Mouse (Mus musculus) mouse trophoblast stem cell (cell line): ENCODE measurements around the gene Arl5c.

ENCODE experiments used
- in situ Hi-C, 2 experiments: fragments of 300-500 bp; cut with MseI, MboI; formaldehyde crosslinking; loops; 2 replicates in 1 of 2; 3 replicates in 1 of 2; pipeline ENCODE4 v1.15.1; 2025

Gene Arl5c

DNA sequence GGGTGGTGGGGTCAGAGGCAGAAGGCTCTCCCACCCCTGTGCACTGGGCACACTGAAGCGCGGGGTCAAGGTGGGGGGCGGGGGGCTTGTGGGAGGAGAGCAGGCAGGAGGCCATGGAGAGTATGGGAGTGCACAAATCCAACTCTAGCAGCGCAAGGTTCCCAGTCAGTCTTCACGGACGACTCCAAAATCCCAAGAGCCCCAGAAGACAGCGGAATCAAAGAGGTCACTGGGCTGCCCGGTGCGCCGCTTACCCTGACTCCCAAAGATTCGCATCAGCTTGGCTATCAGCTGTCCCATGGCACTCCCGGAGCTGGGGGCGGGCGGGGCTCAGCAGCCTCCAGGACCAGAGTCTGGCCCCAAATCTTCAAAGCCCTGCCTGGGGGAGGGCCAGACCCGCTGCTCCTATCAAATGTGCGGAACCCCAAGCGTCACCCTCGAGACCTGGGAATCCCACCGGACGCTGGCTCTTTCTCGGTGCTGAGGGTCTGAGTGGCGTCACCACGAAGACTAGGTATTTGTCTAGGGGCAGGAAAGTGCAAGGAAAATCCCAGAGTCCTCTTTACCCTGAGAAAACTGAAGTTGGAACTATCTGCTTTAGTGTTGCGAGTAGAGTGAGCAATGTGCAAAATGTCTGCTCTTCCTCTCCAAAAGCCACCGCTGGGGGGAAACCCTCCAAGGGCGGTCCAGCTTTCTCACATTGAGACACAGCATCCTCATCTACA, at the start of gene Arl5c:
TSS of gene Arl5c (minus strand) at position 618 of the 725 bp plus-strand sequence.
- in situ Hi-C loops, result no loop called here

DNA sequence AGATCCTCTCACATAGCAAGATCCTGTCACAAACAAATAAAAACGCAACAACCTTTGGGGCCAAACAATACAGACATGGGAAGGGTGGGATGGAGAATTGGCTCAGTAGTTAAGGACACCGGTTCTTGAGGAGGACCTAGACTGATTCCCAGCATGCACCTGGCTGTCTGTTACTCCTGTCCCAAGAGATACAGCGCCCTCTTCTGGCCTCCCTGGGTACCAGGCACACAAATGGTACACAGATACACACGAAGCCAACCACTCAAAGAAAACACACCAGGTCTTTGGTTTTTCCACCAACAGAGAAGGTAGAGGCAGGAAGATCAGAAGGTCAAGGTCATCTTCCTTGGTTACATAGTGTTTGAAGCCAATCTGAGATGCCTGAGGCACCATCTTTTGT, 49.6 kb upstream of the Arl5c start:
- in situ Hi-C loops, result no loop called here

DNA sequence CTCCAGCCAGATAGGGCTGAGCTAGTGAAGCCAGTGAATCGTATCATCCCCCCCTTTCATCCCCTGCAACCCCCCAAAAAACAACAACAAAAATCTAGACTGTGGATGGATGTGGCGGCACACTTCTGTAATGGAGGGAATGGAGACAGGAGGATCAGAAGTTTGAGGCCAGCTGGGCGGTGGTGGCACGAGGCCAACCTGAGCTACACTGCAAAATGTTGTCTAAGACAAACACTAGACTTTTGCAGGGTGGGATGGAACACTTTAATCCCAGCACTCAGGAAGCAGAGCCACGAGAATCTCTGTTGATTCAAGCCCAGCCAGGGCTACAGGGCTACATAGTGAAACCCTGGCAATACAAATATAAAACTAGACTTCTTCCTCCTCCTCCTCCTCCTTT, 48.1 kb upstream of the Arl5c start:
- in situ Hi-C loops, result no loop called here

DNA sequence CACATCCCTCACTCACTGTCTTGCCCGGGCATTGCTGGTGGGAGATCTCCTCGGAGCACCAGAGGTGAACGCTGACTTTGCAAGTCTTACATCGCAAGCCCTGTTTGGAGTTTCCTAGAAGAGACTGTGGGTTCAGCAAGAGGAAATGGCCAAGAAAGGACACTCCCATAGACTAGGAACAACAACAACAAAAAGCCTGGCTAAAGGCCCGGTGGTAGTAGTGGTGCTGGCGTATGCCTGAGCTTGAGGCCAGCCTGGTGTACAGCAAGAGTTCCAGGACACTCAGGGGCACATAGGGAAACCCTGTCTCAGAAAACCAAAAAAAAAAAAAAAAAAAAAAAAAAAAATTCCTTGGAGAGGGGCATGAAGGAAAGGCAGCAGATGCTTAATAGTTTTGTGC, 46.8 kb upstream of the Arl5c start:
- in situ Hi-C loops, result no loop called here

DNA sequence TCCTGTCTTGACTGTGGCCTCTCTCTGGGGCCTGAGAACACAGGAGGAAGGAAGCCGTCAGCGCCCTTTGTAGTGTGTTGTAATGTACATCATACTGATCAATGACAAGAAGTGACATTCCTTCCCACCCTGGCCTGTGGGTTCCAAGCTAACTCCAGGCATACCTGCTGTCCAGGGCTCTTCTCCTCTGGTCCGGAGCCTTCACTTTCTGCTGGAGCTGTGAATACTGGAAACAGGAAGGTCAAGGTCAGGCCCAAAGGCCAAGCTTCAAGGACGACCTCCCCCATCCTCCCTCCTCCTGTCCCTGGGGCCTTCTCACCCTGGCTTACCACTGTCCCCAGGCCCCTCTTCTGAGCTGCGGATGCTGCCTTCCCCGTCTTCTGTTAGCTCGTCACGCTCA, 45.0 kb upstream of the Arl5c start:
- in situ Hi-C loops, result no loop called here

DNA sequence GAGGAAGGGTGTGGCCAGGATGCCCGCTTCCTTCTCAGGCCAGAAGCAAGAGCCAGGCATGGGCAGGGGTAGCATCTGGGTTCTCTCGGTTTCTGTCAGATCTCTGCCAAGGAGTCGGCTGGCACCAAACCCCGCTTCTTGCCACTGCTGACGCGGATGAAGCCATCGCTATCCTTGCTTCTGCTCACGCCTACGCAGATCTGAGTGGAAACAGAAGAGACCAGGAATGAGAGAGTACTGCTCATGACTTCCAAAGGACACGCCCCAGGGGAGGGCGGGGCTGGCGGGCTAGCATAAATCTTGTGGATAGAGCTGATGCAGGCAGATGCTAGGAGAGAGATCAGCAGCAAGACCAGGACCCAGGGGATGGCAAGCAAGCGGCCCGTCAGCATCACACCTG, 41.9 kb upstream of the Arl5c start:
- in situ Hi-C loops, result no loop called here

DNA sequence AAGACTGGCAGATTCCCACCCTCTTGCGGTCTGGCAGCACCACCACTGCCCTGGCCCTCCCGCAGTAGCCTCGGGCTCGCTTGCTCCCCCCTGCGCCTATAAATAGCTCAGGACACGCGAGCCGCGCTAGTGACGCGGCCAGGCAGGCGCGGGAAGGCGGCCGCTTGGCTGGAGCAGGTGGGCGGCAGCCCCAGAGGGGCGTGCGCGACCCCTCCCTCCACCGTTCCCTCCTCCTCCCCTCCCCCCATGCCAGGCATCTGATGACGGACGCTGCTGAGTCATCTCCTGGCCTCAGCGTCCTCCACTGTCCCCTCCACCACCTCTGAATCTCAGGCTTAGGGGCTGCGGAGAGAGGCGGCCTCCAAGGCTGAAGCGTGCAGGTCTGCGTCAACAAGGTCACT, 40.0 kb upstream of the Arl5c start:
- in situ Hi-C loops, result no loop called here

DNA sequence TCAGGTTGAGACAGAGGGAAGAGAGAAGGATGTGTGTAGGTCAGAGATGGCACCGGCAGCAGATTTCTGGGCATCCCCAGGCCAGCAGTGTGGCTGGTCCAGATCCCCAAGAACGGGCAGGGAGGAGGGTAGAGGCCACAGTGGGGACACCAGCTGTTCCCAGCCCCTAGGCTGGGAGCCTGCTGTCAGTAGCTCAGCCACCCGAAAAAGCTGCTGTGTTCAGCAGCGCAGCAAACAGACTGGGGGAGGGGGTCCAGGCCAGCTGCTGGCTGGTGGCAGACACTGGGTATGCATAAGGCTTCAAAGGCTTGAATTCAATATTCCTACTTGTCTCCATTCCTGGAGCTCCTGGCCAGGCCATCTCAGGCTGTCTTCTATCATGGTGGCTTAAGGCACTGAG, 38.9 kb upstream of the Arl5c start:
- in situ Hi-C loops, result loop anchor here (5.0 kb wide), 1 partner anchor 42 kb away; no protein-coding TSS in a partner anchor

GRCm38 (mm10) chr11:98034061-98034460, 38.1 kb upstream of the Arl5c start:
- in situ Hi-C loops, result loop anchor here (5.0 kb wide), 1 partner anchor 43 kb away; no protein-coding TSS in a partner anchor

- in situ Hi-C loops, result loop anchor here (5.0 kb wide), 1 partner anchor 46 kb away; no protein-coding TSS in a partner anchor
These were observed 35.4 kb upstream of the Arl5c start for GRCm38 (mm10) chr11:98031443-98031770.

- in situ Hi-C loops, result loop anchor here (5.0 kb wide), 1 partner anchor 46 kb away; no protein-coding TSS in a partner anchor
These were observed 34.9 kb upstream of the Arl5c start for GRCm38 (mm10) chr11:98030701-98031442.

DNA sequence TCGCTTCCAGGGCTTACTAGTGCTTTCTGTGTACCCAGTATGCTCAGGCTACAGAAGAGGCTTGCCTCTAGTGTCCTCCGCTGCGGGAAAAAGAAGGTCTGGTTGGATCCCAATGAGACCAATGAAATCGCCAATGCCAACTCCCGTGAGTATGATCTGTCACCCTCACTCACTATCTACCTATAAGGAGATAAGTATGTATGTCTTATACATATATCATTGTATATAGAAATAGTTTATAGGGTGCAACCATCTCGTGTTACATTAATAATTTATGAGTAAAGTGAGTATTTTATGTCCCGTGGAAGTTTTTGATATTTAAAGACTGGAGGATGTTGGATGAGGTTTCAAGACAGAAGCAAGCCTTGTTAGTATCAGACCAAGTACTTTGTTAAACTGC, 31.8 kb upstream of the Arl5c start:
- in situ Hi-C loops, result no loop called here

DNA sequence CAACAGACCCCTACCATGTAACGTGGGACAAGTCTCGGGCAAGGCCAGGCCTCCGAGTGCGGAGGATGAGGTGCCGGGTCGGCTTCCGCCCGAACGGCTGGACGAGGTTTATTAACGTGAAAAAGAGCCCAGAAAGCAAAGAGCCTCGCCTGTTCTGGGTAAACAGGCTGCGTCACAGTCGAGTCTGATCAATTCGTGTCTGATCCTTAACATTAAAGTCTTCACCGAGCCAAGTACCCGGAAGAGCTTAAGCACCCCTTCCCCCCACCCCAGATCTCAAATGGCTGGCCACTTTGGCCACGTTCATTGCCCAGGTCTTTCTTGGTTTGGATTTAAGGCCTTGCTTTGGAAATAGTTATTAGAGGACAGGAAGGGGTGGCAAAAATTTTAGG, 31.3 kb upstream of the Arl5c start:
- in situ Hi-C loops, result no loop called here

- in situ Hi-C loops, result no loop called here
These were observed 30.8 kb upstream of the Arl5c start, which contains the start of gene Rpl19 for GRCm38 (mm10) chr11:98026570-98027296. Gene Rpl19 (plus strand): TSS chr11:98026710.

DNA sequence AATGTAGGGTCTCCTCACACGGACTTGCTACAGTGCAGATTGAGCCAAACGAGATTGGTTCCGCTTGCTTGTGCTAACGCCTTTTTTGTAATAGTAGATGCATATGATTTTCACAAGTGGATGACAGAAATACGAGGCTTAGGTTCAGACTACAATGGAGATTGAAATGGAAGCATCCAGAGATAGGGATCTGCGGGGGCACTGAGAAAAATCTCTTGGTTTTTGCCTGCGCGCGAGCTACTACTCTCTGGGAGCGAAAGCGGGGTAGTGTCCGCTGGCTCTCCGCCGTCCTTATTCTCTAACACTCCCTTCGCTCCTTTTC, 30.2 kb upstream of the Arl5c start:
- in situ Hi-C loops, result no loop called here

- in situ Hi-C loops, result no loop called here
These were observed 28.5 kb upstream of the Arl5c start for GRCm38 (mm10) chr11:98024516-98024915.

GRCm38 (mm10) chr11:98022555-98023371, 26.8 kb upstream of the Arl5c start, which contains the start of gene Cacnb1:
Gene Cacnb1 (minus strand): TSS chr11:98023034.
- in situ Hi-C loops, result no loop called here

GRCm38 (mm10) chr11:98022253-98022554, 26.2 kb upstream of the Arl5c start:
- in situ Hi-C loops, result no loop called here

- in situ Hi-C loops, result no loop called here
These were observed 25.7 kb upstream of the Arl5c start for GRCm38 (mm10) chr11:98021565-98022252.

DNA sequence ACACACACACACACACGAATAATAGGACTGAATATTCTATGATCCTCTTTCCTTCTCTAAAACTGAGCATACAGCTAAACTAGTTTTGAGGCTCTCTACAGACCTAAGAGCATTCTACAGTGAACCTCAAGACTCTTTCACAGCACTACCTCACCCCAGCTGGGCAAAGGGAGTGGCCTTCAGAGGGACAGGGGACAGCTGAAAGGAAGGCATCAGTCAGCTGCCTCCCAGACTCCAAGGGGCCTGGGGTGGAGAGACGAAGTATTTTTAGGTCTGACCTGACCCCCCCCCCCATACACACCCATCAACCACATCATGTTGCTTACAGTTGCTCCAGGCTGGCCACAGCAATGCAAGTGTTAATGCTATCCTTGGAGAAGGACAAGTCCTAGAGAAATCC, 25.1 kb upstream of the Arl5c start:
- in situ Hi-C loops, result no loop called here

GRCm38 (mm10) chr11:98020710-98021109, 24.7 kb upstream of the Arl5c start:
- in situ Hi-C loops, result no loop called here
